In the genomic region with DNA sequence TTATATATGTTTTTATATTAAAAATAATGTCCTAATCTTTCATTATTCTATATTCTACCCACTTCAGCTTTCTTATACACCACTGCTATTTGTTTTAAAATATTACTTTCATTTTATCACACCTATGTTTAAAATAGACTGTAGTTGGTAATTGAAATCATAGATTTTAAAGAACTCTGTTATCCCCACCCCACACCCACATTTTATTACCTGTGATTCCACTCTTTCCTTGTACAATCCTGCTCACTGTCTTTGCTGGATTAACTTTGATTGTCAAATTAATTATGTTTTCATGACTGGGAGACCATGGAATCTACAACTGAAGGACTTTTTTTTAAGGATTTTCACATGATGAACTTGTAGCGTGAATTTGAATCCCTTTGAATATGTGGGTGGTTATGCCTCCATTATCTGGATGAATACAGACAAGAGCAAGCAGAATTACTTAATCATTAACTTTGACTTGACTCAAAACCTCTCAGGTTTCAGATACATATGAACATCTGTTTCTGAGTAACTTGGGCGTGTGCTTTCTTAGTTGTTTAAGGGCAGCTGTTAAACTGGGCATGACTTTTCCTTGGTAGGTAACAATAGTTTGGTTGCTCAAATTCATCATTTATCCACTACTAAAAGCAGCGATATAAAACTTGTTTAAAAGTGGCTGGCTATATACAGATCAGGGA, we compare ENCODE assay signal across 20 mouse cellular contexts.
DNase-seq lines count a peak whose midpoint lies in the region; ATAC-seq and TF ChIP-seq lines count a peak whose summit lies in the region.
"Had no signal": no experiment of that assay in that cellular context is flagged by ENCODE, and none has a peak within 500 bp of the region (broad histone marks: within the 10 kb centered on the region; RNA-seq: fewer than 3 reads in every experiment).

No protein-coding gene starts in this region.

- no peaks in the 10 kb centered on the region for H3K27me3 ChIP-seq in intestine, embryonic 15.5 days (replicated peaks)
- H3K27me3 ChIP-seq in intestine, postnatal 0 days (replicated peaks; ENCODE audit: control insufficient read depth, insufficient read depth, low read length) = no peaks in the 10 kb centered on the region
- H3K27me3 ChIP-seq in midbrain, embryonic 11.5 days (ENCODE audit: control insufficient read depth, insufficient read depth, low read length) = no peaks in the 10 kb centered on the region
- no peaks in the 10 kb centered on the region for H3K27me3 ChIP-seq in midbrain, embryonic 13.5 days
- H3K27me3 ChIP-seq: embryonic facial prominence, embryonic 13.5 days; embryonic facial prominence, embryonic 15.5 days; forebrain, embryonic 13.5 days; forebrain, embryonic 15.5 days had no signal

- no peaks in the 10 kb centered on the region for H3K36me3 ChIP-seq in intestine, embryonic 15.5 days
- no peaks in the 10 kb centered on the region for H3K36me3 ChIP-seq in intestine, postnatal 0 days (ENCODE audit: control insufficient read depth, insufficient read depth)
- no peaks in the 10 kb centered on the region for H3K36me3 ChIP-seq in midbrain, embryonic 11.5 days (ENCODE audit: control insufficient read depth, insufficient read depth, low read length)
- H3K36me3 ChIP-seq in midbrain, embryonic 13.5 days = no peaks in the 10 kb centered on the region
- H3K36me3 ChIP-seq: embryonic facial prominence, embryonic 13.5 days; embryonic facial prominence, embryonic 15.5 days; forebrain, embryonic 15.5 days had no signal

- H3K4me1 ChIP-seq in intestine, embryonic 15.5 days (replicated peaks) = no peaks in the 10 kb centered on the region
- no peaks in the 10 kb centered on the region for H3K4me1 ChIP-seq in intestine, postnatal 0 days (replicated peaks; ENCODE audit: control insufficient read depth, insufficient read depth, low read length)
- H3K4me1 ChIP-seq in midbrain, embryonic 11.5 days (ENCODE audit: control insufficient read depth, insufficient read depth, low read length) = no peaks in the 10 kb centered on the region
- H3K4me1 ChIP-seq in midbrain, embryonic 13.5 days (replicated peaks) = no peaks in the 10 kb centered on the region
- H3K4me1 ChIP-seq: embryonic facial prominence, embryonic 13.5 days; embryonic facial prominence, embryonic 15.5 days; forebrain, embryonic 13.5 days; forebrain, embryonic 15.5 days had no signal

- H3K27ac ChIP-seq in intestine, embryonic 15.5 days = no peak overlapping the region
- H3K27ac ChIP-seq in intestine, postnatal 0 days (ENCODE audit: low read depth, low read length) = no peak overlapping the region
- no peak overlapping the region for H3K27ac ChIP-seq in midbrain, embryonic 11.5 days (ENCODE audit: low read depth, low read length)
- H3K27ac ChIP-seq in midbrain, embryonic 13.5 days = no peak overlapping the region
- H3K27ac ChIP-seq: embryonic facial prominence, embryonic 13.5 days; embryonic facial prominence, embryonic 15.5 days; forebrain, embryonic 13.5 days; forebrain, embryonic 15.5 days had no signal

- H3K9ac ChIP-seq in intestine, embryonic 15.5 days = no peak overlapping the region
- no peak overlapping the region for H3K9ac ChIP-seq in intestine, postnatal 0 days (ENCODE audit: low read depth, low read length)
- no peak overlapping the region for H3K9ac ChIP-seq in midbrain, embryonic 11.5 days (ENCODE audit: low read length)
- H3K9ac ChIP-seq in midbrain, embryonic 13.5 days (replicated peaks) = no peak overlapping the region
- H3K9ac ChIP-seq: embryonic facial prominence, embryonic 13.5 days; embryonic facial prominence, embryonic 15.5 days; forebrain, embryonic 13.5 days; forebrain, embryonic 15.5 days; forebrain, postnatal 0 days had no signal

- WGBS in intestine, embryonic 15.5 days = 68% methylated on average over 3 of the region's 3 CpGs
- 55% methylated on average over 3 of the region's 3 CpGs for WGBS in intestine, postnatal 0 days
- 86% methylated on average over 3 of the region's 3 CpGs for WGBS in midbrain, embryonic 11.5 days
- WGBS in midbrain, embryonic 13.5 days = 90% methylated on average over 3 of the region's 3 CpGs

- peak; percentile 89 for ATAC-seq in intestine, embryonic 15.5 days
- ATAC-seq in intestine, postnatal 0 days = no peak
- no peak for ATAC-seq in midbrain, embryonic 11.5 days (ENCODE audit: low FRiP score)
- no peak for ATAC-seq in midbrain, embryonic 13.5 days
- no peak for ATAC-seq in erythroblast, adult 5-6 weeks (replicated peaks; ENCODE audit: low FRiP score, poor library complexity, severe bottlenecking)
- ATAC-seq: forebrain, embryonic 13.5 days; forebrain, embryonic 15.5 days; forebrain, postnatal 0 days had no signal

- H3K9me3 ChIP-seq in intestine, embryonic 15.5 days = no peaks in the 10 kb centered on the region
- H3K9me3 ChIP-seq in intestine, postnatal 0 days (ENCODE audit: control insufficient read depth) = no peaks in the 10 kb centered on the region
- H3K9me3 ChIP-seq in midbrain, embryonic 11.5 days (ENCODE audit: control insufficient read depth, low read length) = no peaks in the 10 kb centered on the region
- no peaks in the 10 kb centered on the region for H3K9me3 ChIP-seq in midbrain, embryonic 13.5 days
- H3K9me3 ChIP-seq: embryonic facial prominence, embryonic 13.5 days; embryonic facial prominence, embryonic 15.5 days; forebrain, embryonic 13.5 days; forebrain, embryonic 15.5 days had no signal

- TF ChIP-seq CTCF in intestine, postnatal 0 days (IDR thresholded peaks at IDR 0.05; ENCODE audit: low read depth) = no peak

- DNase-seq in midbrain, embryonic 11.5 days (ENCODE audit: low spot score, missing footprints) = peak; percentile 59
- DNase-seq: adrenal gland, adult 2 months; adrenal gland, postnatal 10 days; adrenal gland, postnatal 25 days; cerebellum, adult 11 months; cerebellum, adult 18-20 months; cerebellum, adult 8-10 months; cerebellum, adult 9-11 months; cerebellum, postnatal 14 days; cerebellum, postnatal 36 days; embryo, embryonic 11 days; forebrain, postnatal 0 days had no signal

- no peak overlapping the region for H3K4me2 ChIP-seq in intestine, embryonic 15.5 days (replicated peaks)
- H3K4me2 ChIP-seq in intestine, postnatal 0 days (replicated peaks; ENCODE audit: low read depth) = no peak overlapping the region
- H3K4me2 ChIP-seq in midbrain, embryonic 11.5 days = no peak overlapping the region
- H3K4me2 ChIP-seq in midbrain, embryonic 13.5 days (replicated peaks) = no peak overlapping the region
- H3K4me2 ChIP-seq: embryonic facial prominence, embryonic 13.5 days; embryonic facial prominence, embryonic 15.5 days; forebrain, embryonic 13.5 days; forebrain, embryonic 15.5 days had no signal

- H3K4me3 ChIP-seq in intestine, embryonic 15.5 days (replicated peaks) = no peak overlapping the region
- no peak overlapping the region for H3K4me3 ChIP-seq in intestine, postnatal 0 days (ENCODE audit: low read depth, low read length)
- H3K4me3 ChIP-seq in midbrain, embryonic 11.5 days (ENCODE audit: low read depth, low read length) = no peak overlapping the region
- no peak overlapping the region for H3K4me3 ChIP-seq in midbrain, embryonic 13.5 days (replicated peaks)
- H3K4me3 ChIP-seq: embryonic facial prominence, embryonic 13.5 days; embryonic facial prominence, embryonic 15.5 days; forebrain, embryonic 13.5 days; forebrain, embryonic 15.5 days had no signal
